ENCODE assay signal across 12 mouse cellular contexts in the genomic region with DNA sequence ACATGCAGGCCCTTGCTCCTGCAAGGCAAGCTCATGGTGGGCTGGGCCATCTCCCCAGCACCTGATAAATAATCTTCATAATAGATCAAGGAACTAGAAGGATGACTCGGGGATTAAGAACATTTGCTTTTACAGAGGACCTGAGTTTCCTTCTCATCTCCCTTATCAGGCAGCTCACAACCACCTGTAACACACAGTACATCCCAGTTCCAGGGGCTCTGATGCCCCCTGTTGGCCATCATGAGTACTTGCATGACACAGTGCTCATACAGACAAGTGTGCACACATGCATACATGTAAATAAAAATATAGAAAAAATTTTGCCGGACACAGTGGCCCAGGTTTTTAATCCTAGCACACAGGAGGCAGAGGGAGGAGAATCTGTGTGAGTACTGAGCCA. TPM values are rescaled to one million over a fixed set of nuclear protein-coding genes. Genes with fewer than 3 reads are reported as not detected.
DNase-seq lines count a peak whose midpoint lies in the region; ATAC-seq and TF ChIP-seq lines count a peak whose summit lies in the region.
"Had no signal": no experiment of that assay in that cellular context is flagged by ENCODE, and none has a peak within 500 bp of the region (broad histone marks: within the 10 kb centered on the region; RNA-seq: fewer than 3 reads in every experiment).

No protein-coding gene starts in this region.

- no peaks in the 10 kb centered on the region for H3K36me3 ChIP-seq in myocyte (ENCODE audit: control insufficient read depth, insufficient read depth)
- no peaks in the 10 kb centered on the region for H3K36me3 ChIP-seq in hindbrain, embryonic 13.5 days
- H3K36me3 ChIP-seq: embryonic facial prominence, embryonic 12.5 days; limb, embryonic 13.5 days had no signal

- no peaks in the 10 kb centered on the region for H3K4me1 ChIP-seq in bone marrow macrophage, adult 2 months (ENCODE audit: control insufficient read depth, insufficient read depth, low read length)
- no peaks in the 10 kb centered on the region for H3K4me1 ChIP-seq in hindbrain, embryonic 13.5 days (replicated peaks)
- H3K4me1 ChIP-seq: embryonic facial prominence, embryonic 12.5 days; limb, embryonic 13.5 days had no signal

- no peak for DNase-seq in layer of hippocampus, adult 2 months (ENCODE audit: low spot score in 2 of 2)
- DNase-seq in layer of hippocampus, adult 18-20 months (ENCODE audit: low spot score in 2 of 2) = no peak
- peak; percentile 50 for DNase-seq in ES-CJ7 (ENCODE audit: low read depth, low spot score)
- DNase-seq in frontal cortex, adult 2 months (ENCODE audit: extremely low spot score in 1 of 2, low spot score in 1 of 2) = no peak
- DNase-seq: adrenal gland, postnatal 14 days; gastrocnemius, postnatal 25 days; kidney, adult 18-20 months had no signal

- no peak for ATAC-seq in hindbrain, embryonic 13.5 days (ENCODE audit: low FRiP score)

- no peak overlapping the region for H3K4me2 ChIP-seq in myocyte (ENCODE audit: low read depth)
- no peak overlapping the region for H3K4me2 ChIP-seq in hindbrain, embryonic 13.5 days
- H3K4me2 ChIP-seq: embryonic facial prominence, embryonic 12.5 days; limb, embryonic 13.5 days had no signal

- H3K4me3 ChIP-seq in layer of hippocampus, adult 2 months = no peak overlapping the region
- no peak overlapping the region for H3K4me3 ChIP-seq in bone marrow macrophage, adult 2 months (ENCODE audit: insufficient read depth, low read length)
- H3K4me3 ChIP-seq in myocyte = no peak overlapping the region
- H3K4me3 ChIP-seq in hindbrain, embryonic 13.5 days = no peak overlapping the region
- H3K4me3 ChIP-seq: embryonic facial prominence, embryonic 12.5 days; limb, embryonic 13.5 days had no signal

- H3K27me3 ChIP-seq in myocyte (ENCODE audit: control insufficient read depth, insufficient read depth, insufficient read length) = no peaks in the 10 kb centered on the region
- H3K27me3 ChIP-seq in hindbrain, embryonic 13.5 days = no peaks in the 10 kb centered on the region
- H3K27me3 ChIP-seq: embryonic facial prominence, embryonic 12.5 days; limb, embryonic 13.5 days had no signal

- H3K27ac ChIP-seq in layer of hippocampus, adult 2 months = no peak overlapping the region
- no peak overlapping the region for H3K27ac ChIP-seq in bone marrow macrophage, adult 2 months (ENCODE audit: insufficient read depth, low read depth, low read length)
- H3K27ac ChIP-seq in hindbrain, embryonic 13.5 days = no peak overlapping the region
- H3K27ac ChIP-seq: embryonic facial prominence, embryonic 12.5 days; limb, embryonic 13.5 days had no signal

- H3ac ChIP-seq in myocyte (ENCODE audit: control insufficient read depth, insufficient read length) = peak overlapping the region; percentile 22

- no peak overlapping the region for H3K9ac ChIP-seq in hindbrain, embryonic 13.5 days
- H3K9ac ChIP-seq: embryonic facial prominence, embryonic 12.5 days; limb, embryonic 13.5 days had no signal

- peak; percentile 76 for TF ChIP-seq CTCF in layer of hippocampus, adult 2 months (conservative IDR thresholded peaks at IDR 0.05)
- TF ChIP-seq CTCF in bone marrow macrophage, adult 2 months (IDR thresholded peaks at IDR 0.05; ENCODE audit: low read depth, low read length) = peak; percentile 39

- 89% methylated on average over 2 of the region's 2 CpGs for WGBS in hindbrain, embryonic 13.5 days

- H3K79me2 ChIP-seq in myocyte (ENCODE audit: control insufficient read depth, insufficient read depth) = no peaks in the 10 kb centered on the region

- H3K9me3 ChIP-seq in hindbrain, embryonic 13.5 days = peaks cover 3% of the 10 kb centered on the region; the same call in 1 of the 2 replicates
- H3K9me3 ChIP-seq: embryonic facial prominence, embryonic 12.5 days had no signal

- no peak for TF ChIP-seq POLR2A in bone marrow macrophage, adult 2 months (IDR thresholded peaks at IDR 0.05; ENCODE audit: borderline replicate concordance, low read depth, low read length)
- TF ChIP-seq POLR2A in myocyte (IDR thresholded peaks at IDR 0.05; ENCODE audit: insufficient read length, low read depth) = no peak

TF ChIP-seq in myocyte, 11 proteins besides CTCF, POLR2A, EP300 and RAD21:
- TF ChIP-seq TCF3 (IDR thresholded peaks at IDR 0.05; ENCODE audit: insufficient read length, low read depth) (no peak), MYOG (IDR thresholded peaks at IDR 0.05; ENCODE audit: control insufficient read depth in 1 of 3, insufficient read depth in 1 of 3, insufficient read length in 2 of 3, low read depth in 2 of 3) (no peak), TCF12 (IDR thresholded peaks at IDR 0.05; ENCODE audit: insufficient read depth, poor library complexity, severe bottlenecking) (no peak), USF1 (IDR thresholded peaks at IDR 0.05; ENCODE audit: low read depth) (no peak), SRF (IDR thresholded peaks at IDR 0.05; ENCODE audit: control insufficient read depth, insufficient read length, low read depth) (no peak)

RNA-seq across cellular contexts. Expression of a gene that starts 17.4 kb away (rescaled TPM):
- total RNA-seq in layer of hippocampus, adult 2 months (2021) = 10 to 100 TPM; 22.8 to 25.4 TPM
- 10 to 100 TPM; 19.8 to 27.3 TPM for total RNA-seq in layer of hippocampus, adult 18-20 months (2021)
- 8.8 and 9.6 TPM in 2 replicates for polyA plus RNA-seq in bone marrow macrophage, adult 2 months (2012; ENCODE audit: insufficient read depth, insufficient read length, missing spikeins)
- 62.0 TPM for polyA plus RNA-seq in myocyte (2012; fragmentation: generic; extraction: Trizol)
- polyA plus RNA-seq in frontal cortex, adult 2 months (2012; rRNA removed) = 43.3 and 44.4 TPM in 2 replicates
- 74.5 and 76.0 TPM in 2 replicates for polyA plus RNA-seq in hindbrain, embryonic 13.5 days (2015; fragmentation: Nextera tagmentation; extraction: Ambion mirVana)
